Mouse (Mus musculus) thymus, adult 2 months (tissue): ENCODE data around the gene Cd52. TPM values are rescaled to one million over a fixed set of nuclear protein-coding genes. Genes with fewer than 3 reads are reported as not detected.
A peak's percentile ranks its signal among the peaks of the same experiment; 100 is the strongest.

Source experiments
- DNase-seq: peaks from one replicate; pipeline ENCODE4 v3.0.0; 2021
- H3K27ac ChIP-seq: fragments of 200-500 bp; 2 replicates; pipeline ENCODE4 v1.5.1; 2012; ENCODE audit warnings: low read length, control low read depth; ENCODE audit not compliant: control insufficient read depth, insufficient read depth
- H3K27me3 ChIP-seq: fragments of 200-500 bp; 2 replicates; pipeline ENCODE4 v1.6.1; 2012; ENCODE audit warnings: mild to moderate bottlenecking, low read length, moderate library complexity, mixed read lengths; ENCODE audit not compliant: control insufficient read depth, insufficient read depth
- H3K36me3 ChIP-seq: fragments of 200-500 bp; 2 replicates; pipeline ENCODE4 v1.6.1; 2012; ENCODE audit warnings: mild to moderate bottlenecking, low read length, moderate library complexity; ENCODE audit not compliant: control insufficient read depth, insufficient read depth
- H3K4me1 ChIP-seq: fragments of 200-500 bp; replicated peaks from 2 replicates; pipeline ENCODE4 v1.6.1; 2012; ENCODE audit warnings: low read length; ENCODE audit not compliant: control insufficient read depth, insufficient read depth
- H3K4me3 ChIP-seq: fragments of 200-500 bp; 2 replicates; pipeline ENCODE4 v1.5.1; 2012; ENCODE audit warnings: mild to moderate bottlenecking, low read length, control low read depth, moderate library complexity; ENCODE audit not compliant: control insufficient read depth, insufficient read depth
- CTCF ChIP-seq: fragments of 200-500 bp; IDR thresholded peaks from 2 replicates; pipeline ENCODE4 v1.5.1; 2012; ENCODE audit warnings: mild to moderate bottlenecking, control low read depth, low read length, moderate library complexity, borderline replicate concordance; ENCODE audit not compliant: control insufficient read depth, poor library complexity, insufficient read depth; ENCODE audit errors: extremely low read depth
- POLR2A ChIP-seq: fragments of 200-500 bp; IDR thresholded peaks from 2 replicates; pipeline ENCODE4 v1.6.1; 2012; ENCODE audit warnings: mild to moderate bottlenecking, low read length, control low read depth, moderate library complexity; ENCODE audit not compliant: control insufficient read depth, poor library complexity, insufficient read depth; ENCODE audit errors: extremely low read depth
- WGBS: fragments of 180-500 bp; shearing (Covaris S2); methylation state at CpG from one replicate; pipeline ENCODE4 v1.1.7; 2018; 5-methylcytosine and 5-hydroxymethylcytosine counted together
- polyA plus RNA-seq: library from polyadenylated mRNA; depleted of rRNA; stranded (reverse); fragments of >200 nt; gene quantifications from 2 replicates; pipeline ENCODE4 v1.2.3, GENCODE M21; 2012

Cd52 gene
- polyA plus RNA-seq, 1 experiment: 480 TPM

- no peak for DNase-seq
- 71% methylated on average over 6 of the region's 6 CpGs for WGBS
- no peak overlapping the region for H3K4me3 ChIP-seq
- no peak for TF ChIP-seq CTCF
- TF ChIP-seq POLR2A: no peak
- no peaks in the 10 kb centered on the region for H3K27me3 ChIP-seq
- H3K27ac ChIP-seq: peak overlapping the region; percentile 98
- no peaks in the 10 kb centered on the region for H3K36me3 ChIP-seq
- peaks cover 89% of the 10 kb centered on the region for H3K4me1 ChIP-seq
These were observed 25.4 kb upstream of the Cd52 start for GRCm38 (mm10) chr4:134120192-134120805.

GRCm38 (mm10) chr4:134119644-134120043, 24.8 kb upstream of the Cd52 start:
- Histone ChIP-seq H3K27me3 (no peaks in the 10 kb centered on the region), H3K4me3 (no peak overlapping the region), H3K4me1 (peaks cover 89% of the 10 kb centered on the region), H3K36me3 (no peaks in the 10 kb centered on the region), H3K27ac (peak overlapping the region; percentile 98)
- peak; percentile 59 for DNase-seq
- TF ChIP-seq POLR2A (no peak), CTCF (no peak)
- 61% methylated on average over 9 of the region's 9 CpGs for WGBS

- Histone ChIP-seq H3K4me3 (peak overlapping the region; percentile 30), H3K27me3 (no peaks in the 10 kb centered on the region), H3K36me3 (no peaks in the 10 kb centered on the region), H3K27ac (peak overlapping the region; percentile 98), H3K4me1 (peaks cover 89% of the 10 kb centered on the region)
- no peak for DNase-seq
- WGBS: 78% methylated on average over 5 of the region's 5 CpGs
- TF ChIP-seq POLR2A (no peak), CTCF (no peak)
These were observed 24.2 kb upstream of the Cd52 start for GRCm38 (mm10) chr4:134119042-134119441.

GRCm38 (mm10) chr4:134118126-134118800, 23.4 kb upstream of the Cd52 start:
- WGBS: 3% methylated on average over 14 of the region's 14 CpGs

GRCm38 (mm10) chr4:134117012-134117411, 22.1 kb upstream of the Cd52 start:
- Histone ChIP-seq H3K27ac (peak overlapping the region; percentile 99), H3K4me3 (no peak overlapping the region)

More at GRCm38 (mm10) chr4:134118126-134118800, 23.4 kb upstream of the Cd52 start:
- peak; percentile 75 for DNase-seq
- TF ChIP-seq CTCF (no peak), POLR2A (no peak)
- H3K27me3 ChIP-seq: no peaks in the 10 kb centered on the region
- no peaks in the 10 kb centered on the region for H3K36me3 ChIP-seq
- peak overlapping the region; percentile 30 for H3K4me3 ChIP-seq
- H3K27ac ChIP-seq: peak overlapping the region; percentile 98
- peaks cover 91% of the 10 kb centered on the region for H3K4me1 ChIP-seq

GRCm38 (mm10) chr4:134116501-134116900, 21.6 kb upstream of the Cd52 start:
- H3K4me1 ChIP-seq: peaks cover 95% of the 10 kb centered on the region
- no peaks in the 10 kb centered on the region for H3K36me3 ChIP-seq
- DNase-seq: no peak
- H3K4me3 ChIP-seq: no peak overlapping the region
- H3K27ac ChIP-seq: peak overlapping the region; percentile 99
- no peaks in the 10 kb centered on the region for H3K27me3 ChIP-seq
- TF ChIP-seq POLR2A: no peak
- no peak for TF ChIP-seq CTCF
- WGBS: 9% methylated on average over 2 of the region's 2 CpGs

More at GRCm38 (mm10) chr4:134117012-134117411, 22.1 kb upstream of the Cd52 start:
- peak; percentile 84 for DNase-seq
- H3K4me1 ChIP-seq: peaks cover 92% of the 10 kb centered on the region
- no peaks in the 10 kb centered on the region for H3K36me3 ChIP-seq
- TF ChIP-seq CTCF: 0 out of 2 replicates have a peak, but pooled peaks have one; percentile 40
- peak; percentile 50; the same call in 1 of the 2 replicates for TF ChIP-seq POLR2A
- 2% methylated on average over 8 of the region's 8 CpGs for WGBS
- no peaks in the 10 kb centered on the region for H3K27me3 ChIP-seq
